Mouse (Mus musculus): ENCODE data around the gene Sgms1.

The Sgms1 gene

DNA sequence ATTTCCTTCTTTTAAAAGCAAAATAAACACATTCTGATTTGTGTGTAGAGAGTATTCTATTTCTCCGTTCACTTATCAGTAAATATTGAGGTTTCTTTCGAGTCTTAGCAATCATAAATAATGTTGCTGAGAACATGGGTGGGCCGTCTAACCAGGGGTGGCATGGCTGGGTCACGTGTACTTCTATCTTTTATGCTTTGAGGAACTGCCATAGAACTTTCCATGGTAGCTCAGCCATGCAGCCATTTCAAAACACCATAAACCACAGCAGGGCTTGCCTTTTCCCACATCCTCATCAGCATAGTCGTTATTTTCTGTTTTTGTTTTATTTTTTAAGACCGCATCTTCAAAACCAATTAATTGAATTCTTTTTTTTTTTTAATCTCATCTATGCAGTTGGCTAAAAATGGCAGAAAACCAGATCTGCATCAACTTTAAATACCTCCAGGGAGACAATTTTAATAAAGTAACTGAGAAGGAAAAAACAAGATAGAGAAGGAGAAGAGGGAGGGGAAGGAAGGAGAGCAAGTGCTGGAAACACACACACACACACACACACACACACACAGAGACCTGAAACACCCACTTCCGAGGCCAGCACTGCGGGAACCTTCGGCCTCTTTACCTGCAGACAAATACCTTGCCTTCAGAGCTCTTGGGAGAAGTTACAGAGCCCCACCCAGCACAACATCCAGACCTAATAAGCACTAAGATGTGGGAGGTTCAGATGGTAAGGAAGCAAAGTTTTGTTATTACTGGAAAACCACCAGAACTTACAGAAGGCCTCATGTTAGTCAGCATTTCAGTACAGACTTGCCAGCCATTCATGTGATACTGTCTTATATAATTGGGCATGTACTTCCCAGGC lies 122.9 kb downstream of the Sgms1 start:
- DNase-seq: peak; percentile 31 to 49

DNA sequence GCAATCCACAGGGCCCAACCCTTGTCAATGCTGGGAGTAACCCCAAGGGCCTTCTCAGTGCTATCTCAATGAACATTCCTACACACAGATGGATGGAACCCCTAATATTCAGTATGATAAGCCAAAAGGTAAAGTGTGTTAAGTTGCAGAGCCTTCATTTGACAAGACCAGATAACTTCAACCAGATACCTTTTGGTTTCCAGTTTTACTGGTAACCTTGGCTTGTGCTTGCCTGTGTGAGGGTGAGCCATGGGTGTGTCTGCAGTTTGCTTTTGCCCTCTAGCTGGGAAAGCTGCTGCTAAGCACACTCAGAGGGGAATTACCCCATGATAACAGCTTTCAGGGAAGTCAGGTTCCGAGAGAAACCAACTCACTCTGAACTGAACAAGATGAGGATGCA lies 125.8 kb downstream of the Sgms1 start:
- no peak for DNase-seq

DNA sequence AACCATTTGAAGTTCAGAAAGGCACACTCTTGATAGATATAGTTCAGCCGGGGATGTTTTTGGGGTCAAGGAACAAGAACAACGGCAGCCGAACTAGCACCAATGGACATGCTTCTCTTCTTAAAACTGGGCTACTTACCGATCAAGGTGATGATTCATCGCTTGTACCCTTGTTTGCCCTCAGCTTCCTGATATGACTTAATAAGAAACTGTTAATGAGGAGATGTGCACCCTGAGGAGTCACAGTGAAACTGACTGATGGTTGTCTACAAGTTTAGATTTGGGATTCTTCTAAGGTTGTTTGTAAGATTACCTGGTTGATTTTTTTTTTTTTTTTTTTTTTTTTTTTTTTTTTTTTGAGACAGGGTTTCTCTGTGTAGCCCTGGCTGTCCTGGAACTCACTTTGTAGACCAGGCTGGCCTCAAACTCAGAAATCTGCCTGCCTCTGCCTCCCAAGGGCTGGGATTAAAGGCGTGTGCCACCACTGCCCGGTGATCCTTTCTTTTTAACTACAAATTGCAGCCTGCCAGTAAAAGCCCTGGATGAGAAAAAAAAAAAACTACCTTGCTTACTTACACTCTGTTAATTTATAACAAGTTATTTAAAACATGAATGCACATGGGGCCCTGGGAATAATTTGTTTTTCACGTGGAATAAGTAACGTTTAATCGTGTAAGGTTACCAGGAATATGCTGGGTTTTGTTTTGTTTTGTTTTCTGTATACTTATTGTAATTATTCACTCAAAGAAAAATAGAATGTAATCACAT lies 126.5 kb downstream of the Sgms1 start:
- peak in 1 of 2 experiments; percentile 49 for DNase-seq

DNA sequence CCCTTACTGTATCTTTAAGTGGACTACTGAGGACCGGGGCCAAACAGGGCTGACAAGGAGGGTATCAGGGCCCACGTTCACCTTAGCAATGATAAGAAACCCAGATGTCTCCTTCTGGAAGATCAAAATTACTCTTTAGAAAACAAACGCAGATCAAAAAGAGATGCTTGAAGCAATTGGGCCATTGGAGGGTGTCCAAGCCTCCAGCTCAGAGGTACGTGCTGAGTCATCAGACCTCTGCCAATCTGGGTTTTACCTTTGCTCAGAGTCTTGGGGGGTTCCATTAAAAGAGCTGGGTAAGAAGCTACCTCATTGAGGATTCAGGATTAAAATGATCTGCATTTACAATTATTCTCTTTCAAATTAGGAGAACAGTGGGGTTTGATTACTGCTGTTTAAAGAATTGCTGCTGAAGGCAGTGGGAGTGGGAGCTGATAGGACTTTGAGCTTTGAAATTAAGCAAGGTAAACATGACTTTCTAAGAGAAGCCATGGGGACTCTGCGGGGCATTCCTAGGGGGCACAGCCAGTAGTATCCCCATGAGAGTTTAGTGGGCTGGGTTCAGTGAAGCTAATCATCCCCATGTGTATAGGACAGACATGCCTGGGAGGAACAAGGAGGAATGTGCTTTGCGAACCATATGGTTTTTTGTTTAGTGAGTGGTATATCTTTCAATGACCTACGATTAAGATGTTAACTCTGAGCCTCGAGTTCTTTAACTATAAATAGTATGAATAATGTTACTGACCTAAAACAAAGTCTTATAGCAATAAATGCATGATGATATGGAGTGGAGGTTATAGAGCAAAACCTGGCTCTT lies 128.4 kb downstream of the Sgms1 start:
- DNase-seq: peak; percentile 70 to 73

DNA sequence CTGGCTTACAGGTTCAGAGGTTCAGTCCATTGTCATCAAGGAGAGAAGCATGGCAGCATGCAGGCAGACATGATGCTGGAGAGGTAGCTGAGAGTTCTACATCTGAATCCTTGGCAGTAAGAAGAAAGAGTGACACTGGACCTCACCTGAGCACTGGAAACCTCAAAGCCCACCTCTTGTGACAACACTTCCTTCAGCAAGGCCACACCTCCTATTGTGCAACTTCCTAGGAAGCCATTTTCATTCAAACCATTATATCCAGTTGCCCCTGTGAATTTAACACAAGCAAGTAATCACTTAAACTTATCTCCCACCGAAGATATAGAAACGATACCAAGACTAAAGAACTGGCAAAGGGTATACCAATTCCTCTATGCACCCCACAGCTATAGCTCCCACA lies 129.7 kb downstream of the Sgms1 start:
- no peak for DNase-seq

DNA sequence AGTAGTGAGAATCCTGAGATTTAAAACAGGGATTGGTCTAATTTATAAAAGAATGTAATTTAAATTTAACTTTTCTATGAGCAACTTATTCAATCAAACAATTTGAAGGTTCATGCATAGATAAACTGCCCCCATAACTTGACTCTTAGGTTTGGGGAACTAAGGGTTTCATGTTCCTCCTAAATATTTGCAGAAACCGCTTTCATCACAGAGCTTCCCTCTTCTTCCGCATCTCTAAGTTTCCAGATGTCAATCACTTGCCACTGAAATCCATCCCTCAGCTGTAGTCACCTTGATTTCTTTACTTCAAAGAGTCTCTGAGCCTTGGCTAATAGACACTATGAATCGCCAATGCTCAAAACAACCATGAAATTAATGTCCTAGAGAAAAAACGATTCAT lies 130.5 kb downstream of the Sgms1 start:
- no peak for DNase-seq

DNA sequence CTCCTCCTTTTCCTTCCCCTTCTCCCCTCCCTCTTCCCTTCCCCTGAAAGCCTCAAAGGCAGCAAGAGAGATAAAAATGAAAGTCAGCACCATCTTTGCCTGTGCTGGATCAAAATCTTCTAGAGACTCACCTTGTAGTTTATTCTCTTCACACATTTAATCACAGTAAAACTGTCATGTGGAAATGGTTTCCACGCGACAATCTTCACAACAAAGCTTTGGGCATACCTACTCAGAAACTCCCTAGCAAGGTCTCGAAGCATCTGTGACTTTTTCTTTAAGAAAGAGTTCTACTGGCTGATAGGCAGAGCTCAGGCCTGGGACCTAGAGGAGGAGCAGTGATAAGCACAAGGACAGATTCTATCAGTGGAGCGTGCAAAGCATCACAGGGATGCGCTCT lies 131.4 kb downstream of the Sgms1 start:
- no peak for DNase-seq

DNA sequence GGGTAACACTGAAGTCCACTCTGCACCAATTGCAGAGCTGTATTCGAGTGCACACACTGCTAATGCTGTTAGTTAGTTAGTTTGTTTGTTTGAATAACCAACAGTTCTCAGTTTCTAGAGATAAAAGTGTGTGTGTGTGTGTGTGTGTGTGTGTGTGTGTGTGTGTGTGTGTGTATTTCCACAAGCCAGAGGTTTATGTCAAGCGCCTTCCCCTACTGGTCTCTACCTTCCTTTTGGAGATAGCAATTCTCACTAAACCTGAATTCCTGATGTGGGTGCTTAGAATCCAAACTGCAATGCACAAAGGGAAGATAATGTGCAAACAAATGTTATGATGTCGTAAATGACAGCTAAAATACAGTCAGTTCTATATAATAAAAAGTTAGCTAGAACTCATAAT lies 131.9 kb downstream of the Sgms1 start:
- DNase-seq: no peak

DNA sequence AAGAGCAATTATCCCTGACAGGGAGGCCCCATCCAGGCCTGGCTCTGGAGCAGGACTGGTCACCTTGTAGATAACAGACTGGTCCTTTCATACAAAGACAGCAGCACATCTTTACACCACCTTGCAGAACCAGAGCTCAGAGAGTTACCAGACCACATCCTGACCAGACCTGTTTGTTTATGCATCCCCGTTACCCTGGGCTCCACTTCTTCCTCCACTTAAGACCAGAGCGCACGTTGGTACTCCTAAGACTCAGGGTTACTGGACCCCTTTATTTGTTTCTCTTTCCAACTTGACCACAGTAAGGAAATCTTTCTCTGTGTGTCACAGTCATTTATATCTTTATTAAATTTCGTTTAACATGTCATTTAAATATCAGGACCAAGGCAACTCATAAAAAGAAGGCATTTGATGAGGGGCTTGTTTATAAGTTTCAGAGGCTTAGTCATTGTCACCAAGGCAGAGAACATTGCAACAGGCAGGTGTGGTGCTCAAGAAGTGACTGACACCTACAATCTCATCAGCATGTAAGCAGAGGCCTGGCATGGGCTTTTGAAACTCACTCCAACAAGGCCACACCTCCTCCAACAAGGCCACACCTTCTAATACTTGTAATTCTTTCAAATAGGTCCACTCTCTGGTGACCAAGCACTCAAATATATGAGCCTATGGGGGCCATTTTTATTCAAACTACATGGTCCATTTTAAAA lies 132.7 kb downstream of the Sgms1 start:
- DNase-seq: no peak

DNA sequence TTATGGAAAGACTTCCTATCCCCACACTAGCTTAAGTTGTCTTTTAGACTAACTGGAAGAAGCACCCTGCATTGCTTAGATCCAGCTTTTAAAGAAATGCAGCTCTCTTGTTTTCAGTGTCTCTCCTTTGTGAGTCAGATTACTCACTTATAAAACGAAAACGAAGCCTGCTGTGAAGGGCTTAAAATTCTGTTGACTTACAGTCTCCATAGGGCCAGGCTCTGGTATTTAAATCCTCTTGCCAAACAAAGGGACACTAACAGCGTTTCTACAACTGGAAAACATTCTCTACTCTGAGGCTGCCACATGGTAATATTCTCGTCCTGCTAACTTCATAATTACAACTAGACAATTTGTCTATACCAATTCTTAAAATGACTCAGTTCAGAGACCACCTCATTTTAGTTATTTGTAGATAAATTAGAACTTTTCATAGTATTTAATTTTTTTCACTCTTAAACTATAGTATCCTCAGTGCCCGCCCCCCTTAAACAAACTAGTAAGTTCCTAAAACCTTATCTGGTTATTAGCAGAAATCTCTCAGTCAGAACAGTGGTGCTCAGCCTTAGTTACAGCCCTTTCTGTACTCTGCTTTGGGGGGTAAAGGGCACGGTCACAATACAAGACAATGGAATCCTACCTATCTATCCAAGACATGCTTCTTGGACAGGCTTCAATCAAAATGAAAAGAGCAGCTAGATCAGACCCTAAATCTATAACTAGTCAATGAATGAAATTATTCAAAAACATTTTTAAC lies 133.9 kb downstream of the Sgms1 start:
- no peak for DNase-seq

DNA sequence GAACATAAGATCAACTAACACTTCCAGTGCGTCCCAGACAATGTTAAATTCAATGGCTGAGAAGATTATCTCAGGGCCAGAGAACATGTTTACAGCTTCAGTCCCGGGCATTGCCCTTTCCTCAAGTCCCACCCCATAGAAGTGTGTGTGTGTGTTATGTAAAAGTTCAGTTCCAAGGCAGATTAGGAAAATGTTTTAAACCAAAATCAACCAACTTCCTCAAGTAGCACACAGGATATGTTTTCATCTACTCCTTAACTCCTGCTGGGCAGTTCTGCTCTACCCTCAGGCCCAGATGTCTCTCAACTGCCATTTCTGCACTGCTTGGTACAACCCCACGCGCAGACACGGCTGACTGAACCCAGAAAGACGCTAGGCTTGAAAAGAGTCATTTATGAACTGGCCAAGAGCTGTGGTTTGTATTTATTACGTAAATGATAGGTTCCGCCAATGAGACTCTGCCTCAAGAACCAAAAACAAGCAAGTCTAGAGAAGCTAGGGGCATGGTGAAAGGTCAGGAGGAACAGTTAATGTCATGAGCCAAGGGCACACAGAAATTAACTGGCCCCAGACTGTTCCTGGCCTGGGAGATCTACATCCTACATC lies 134.7 kb downstream of the Sgms1 start:
- DNase-seq: peak; percentile 63 to 72

DNA sequence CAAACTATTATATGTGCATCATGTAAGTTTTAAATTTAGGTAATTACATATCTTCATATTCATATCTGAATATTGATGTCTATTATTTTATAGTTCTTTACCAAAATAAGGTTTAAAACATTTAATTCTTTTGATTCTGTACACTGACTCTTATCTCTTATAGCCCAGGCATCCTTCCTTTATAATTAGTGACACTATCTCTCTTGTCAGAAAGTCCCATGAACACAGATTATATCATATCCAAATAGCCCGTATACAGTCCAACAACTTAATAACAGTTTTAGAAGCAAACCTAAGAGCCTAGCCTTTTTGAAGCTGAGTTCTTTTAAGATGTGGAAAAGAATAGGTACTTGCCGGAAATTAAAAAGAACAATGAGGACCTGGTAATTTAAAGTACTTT lies 135.3 kb downstream of the Sgms1 start:
- DNase-seq: no peak

DNA sequence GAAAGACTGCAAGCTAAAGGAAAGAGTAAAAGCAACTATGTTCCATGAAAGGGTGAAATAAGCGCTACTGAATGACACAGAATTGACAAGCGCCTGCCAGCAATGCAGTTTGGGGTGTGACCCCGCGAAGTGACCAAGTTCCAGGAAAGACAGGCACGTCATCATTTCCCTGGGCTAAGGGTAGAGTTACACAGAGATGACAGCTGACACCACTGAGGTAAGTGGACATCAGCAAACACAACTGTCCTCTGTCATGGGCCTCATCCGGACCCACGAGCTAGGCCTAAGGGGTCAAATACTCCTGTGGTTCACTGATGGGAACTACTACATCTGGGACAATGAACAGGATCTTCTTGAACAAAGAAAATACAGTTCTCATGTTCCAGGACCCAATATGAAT lies 136.5 kb downstream of the Sgms1 start:
- DNase-seq: no peak

DNA sequence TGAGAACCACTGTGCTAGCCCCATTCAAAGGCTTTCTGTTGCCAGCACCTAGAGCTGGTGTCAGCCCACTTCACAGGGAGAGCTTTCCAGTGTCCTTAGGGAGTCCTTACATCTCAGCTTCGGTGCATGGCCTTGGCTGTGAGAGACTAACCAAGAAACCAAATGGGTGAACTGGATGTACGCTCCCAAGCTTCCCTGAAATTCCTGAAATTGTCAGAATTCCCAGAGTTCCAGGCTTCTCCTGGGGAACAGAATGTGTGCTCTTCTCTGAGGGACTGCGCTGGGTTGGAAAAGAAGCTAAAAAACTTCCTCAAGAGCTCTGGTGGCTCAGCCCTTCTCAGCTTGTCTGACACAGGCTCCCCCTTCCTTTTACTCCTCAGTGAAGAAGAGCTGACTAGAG lies 137.1 kb downstream of the Sgms1 start:
- DNase-seq: no peak

DNA sequence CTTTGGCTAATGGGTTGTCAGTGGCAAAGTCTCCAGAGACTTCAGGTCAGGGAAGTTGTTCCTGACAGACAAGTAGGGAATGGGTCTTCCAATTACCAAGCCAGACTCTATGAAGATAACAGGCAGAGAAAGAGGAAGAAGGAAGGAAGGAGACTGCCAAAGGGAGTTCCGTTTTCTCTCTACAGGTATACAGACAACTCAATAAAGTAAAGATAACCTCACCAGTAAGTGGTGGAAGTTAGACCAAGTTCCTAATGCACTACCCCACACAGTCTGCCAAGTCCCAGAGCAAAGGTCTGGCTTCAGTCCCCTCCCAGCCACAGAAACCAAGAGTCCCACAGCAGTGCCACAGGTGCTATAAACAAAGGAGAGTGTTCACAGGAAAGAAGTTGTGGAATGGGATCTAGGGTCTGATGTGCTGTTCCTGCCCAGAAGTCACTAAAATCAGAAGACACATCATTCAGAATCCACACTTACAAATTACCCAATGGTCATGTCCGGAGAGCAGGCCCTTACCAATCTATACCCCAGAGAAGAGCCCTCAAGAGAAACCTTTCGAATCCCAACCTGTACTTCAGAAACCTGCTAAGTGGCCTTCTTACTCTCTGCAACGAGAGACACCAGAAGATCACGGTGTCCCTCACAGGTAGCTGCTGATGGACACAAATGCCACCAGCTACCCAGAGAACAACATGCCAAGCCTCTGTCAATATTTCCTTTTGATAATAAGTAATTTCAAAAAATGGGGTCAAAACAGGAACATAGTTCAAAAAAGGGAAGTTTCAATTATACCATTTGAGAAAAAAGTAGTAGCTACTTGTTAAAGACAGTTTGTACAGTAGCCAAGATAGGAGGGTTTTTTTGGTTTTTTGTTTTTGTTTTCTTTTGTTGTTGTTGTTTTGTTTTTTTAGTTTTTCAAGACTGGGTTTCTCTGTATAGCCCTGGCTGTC lies 140.1 kb downstream of the Sgms1 start:
- peak in 1 of 2 experiments; percentile 49 for DNase-seq

DNA sequence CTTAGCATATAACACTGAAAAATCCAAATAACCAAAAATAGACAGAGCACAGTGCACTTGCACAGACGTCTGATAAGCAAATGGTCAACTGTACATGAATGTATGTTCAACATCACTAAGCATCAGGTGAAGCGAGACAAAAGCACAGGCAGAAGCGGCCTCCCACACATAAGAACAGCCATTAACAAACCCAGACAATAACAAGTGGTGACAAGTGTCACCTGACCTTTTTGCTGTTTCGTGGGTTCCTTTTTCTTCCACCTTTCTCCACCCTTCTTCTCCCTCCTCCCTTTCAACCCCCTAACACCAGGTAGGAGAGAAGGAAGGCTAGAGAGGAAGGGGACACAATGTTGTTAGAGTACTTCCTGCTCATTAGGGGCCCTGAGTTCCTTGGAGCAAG lies 144.6 kb downstream of the Sgms1 start:
- no peak for DNase-seq

DNA sequence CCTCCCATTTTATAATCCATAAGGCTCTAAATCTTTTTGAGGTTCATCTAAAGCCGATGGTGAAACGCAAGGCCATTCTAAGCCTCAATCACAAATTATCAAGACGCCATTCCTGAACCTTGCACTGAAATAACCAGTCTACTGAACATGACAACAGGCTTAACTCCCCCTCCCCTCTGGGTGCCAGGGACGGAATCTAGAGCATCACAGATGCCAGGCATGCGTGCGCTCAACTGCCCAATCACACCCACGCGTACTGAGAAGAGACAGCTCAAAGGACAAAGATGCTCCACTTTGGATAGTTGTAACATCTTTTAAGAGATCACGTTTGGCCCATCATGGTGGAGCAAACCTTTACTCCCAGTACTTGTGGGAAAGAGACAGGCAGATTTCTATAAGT lies 146.3 kb downstream of the Sgms1 start:
- no peak for DNase-seq

DNA sequence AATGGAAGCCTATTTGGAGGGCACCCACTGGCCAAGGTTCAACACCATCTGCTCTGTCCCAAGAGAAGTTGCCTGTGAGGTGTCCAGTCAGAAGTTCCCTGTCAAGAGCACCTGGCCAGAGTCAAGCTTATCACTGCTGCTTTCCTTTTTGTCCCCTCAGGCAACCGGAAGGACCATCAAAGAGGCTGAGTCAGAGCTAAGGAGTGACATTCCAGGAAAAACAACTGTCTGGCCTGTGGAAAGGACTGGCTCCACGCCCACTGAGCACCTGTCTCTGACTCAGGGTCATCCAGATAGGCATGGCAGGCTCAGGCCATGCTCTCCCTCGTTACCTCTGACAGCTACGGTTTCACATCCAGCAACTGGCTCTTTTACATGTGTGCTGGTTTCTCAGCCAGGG lies 147.4 kb downstream of the Sgms1 start:
- peak; percentile 57 to 69 for DNase-seq

DNA sequence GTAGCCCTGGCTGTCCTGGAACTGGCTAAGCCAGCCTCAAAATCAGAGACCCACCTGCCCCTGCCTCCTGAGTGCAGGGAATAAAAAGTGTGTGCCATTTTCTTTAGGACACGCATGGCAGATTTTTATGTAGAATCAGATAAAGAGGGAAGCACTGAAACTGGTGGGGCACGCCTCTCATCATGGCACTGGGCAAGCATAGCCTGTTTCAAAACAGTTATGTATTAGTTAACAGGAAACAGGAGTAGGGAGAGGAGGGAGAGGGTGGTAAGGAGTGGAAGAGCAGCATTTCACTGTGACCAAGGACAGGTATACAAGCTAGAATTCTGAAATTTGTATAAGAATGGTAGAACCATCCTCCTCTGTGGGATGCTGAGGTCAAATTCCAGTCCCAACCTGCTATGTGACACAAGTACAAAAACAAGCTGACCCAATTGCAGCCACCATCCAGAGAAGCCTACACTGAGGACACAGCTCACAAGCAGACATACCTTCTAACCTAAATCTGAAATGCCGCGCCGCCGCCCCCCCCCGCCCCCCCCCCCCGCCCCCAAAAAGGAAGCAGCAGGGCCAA lies 149.0 kb downstream of the Sgms1 start:
- no peak for DNase-seq

DNA sequence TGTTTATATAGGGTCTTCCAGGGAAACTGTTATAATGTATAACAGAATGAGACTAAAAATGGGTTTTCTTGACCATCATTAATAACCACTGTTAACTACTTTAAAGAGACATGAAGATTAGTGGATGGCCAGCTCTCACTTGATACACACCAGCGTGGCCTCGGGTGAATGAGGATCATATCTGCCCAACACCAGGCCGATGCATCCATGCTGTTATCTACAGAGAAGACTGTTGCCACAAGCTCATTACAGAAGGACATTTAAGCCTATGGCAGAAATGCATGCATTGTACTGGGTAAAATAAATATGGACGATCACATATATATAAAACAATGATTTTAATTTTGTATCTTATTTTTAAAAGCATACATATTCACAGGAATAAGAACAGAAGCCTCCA lies 149.6 kb downstream of the Sgms1 start:
- DNase-seq: no peak

Measured in kidney, postnatal 36 days (tissue).